Mouse (Mus musculus) liver, embryonic 12.5 days (tissue): ENCODE data around the gene Cfap20. TPM values are rescaled to one million over a fixed set of nuclear protein-coding genes. Genes with fewer than 3 reads are reported as not detected.

Experiments used
- polyA plus RNA-seq: library from polyadenylated mRNA; unstranded; fragments of >200 nt; fragmentation: Nextera tagmentation; extraction: Ambion mirVana; gene quantifications from 2 replicates; pipeline ENCODE4 v1.2.1, GENCODE M21; 2016

The Cfap20 gene
- polyA plus RNA-seq, 1 experiment from 2014 or later, result 44.2 TPM

Other genes with a start within 250 kb of the Cfap20 start
- gene Kifc3, start 232.1 kb downstream of the Cfap20 start, polyA plus RNA-seq, result 6.2 and 8.8 TPM in 2 replicates
- not detected in 2 replicates for gene Cngb1, start 128.3 kb downstream of the Cfap20 start, polyA plus RNA-seq
- not detected in 2 replicates for gene Tepp, start 124.3 kb downstream of the Cfap20 start, polyA plus RNA-seq
- 2.2 and 2.3 TPM in 2 replicates for gene Zfp319, start 102.9 kb downstream of the Cfap20 start, polyA plus RNA-seq
- 15.4 and 15.9 TPM in 2 replicates for gene Usb1, start 102.6 kb downstream of the Cfap20 start, polyA plus RNA-seq
- gene Mmp15, start 82.6 kb downstream of the Cfap20 start, polyA plus RNA-seq, result 2.9 TPM in 2 replicates
- 7.2 and 7.3 TPM in 2 replicates for gene Csnk2a2, start 55.2 kb upstream of the Cfap20 start, polyA plus RNA-seq
- gene Ccdc113, start 99.2 kb upstream of the Cfap20 start, polyA plus RNA-seq, result not detected in 2 replicates
- gene Prss54, start 141.5 kb upstream of the Cfap20 start, polyA plus RNA-seq, result not detected in 2 replicates
- gene Gins3, start 198.6 kb upstream of the Cfap20 start, polyA plus RNA-seq, result 13.8 and 14.1 TPM in 2 replicates
- 1.9 and 2.1 TPM in 2 replicates for gene Ndrg4, start 242.1 kb upstream of the Cfap20 start, polyA plus RNA-seq